Mouse (Mus musculus) kidney, postnatal 36 days (tissue): Measurements from ENCODE around the gene Dguok.

Experiments used
- DNase-seq, 2 experiments: peaks; one replicate each; pipeline ENCODE4 v3.0.0; 2021 to 2022; ENCODE audit warnings: mixed read lengths in 2 of 2

The Dguok gene

DNA sequence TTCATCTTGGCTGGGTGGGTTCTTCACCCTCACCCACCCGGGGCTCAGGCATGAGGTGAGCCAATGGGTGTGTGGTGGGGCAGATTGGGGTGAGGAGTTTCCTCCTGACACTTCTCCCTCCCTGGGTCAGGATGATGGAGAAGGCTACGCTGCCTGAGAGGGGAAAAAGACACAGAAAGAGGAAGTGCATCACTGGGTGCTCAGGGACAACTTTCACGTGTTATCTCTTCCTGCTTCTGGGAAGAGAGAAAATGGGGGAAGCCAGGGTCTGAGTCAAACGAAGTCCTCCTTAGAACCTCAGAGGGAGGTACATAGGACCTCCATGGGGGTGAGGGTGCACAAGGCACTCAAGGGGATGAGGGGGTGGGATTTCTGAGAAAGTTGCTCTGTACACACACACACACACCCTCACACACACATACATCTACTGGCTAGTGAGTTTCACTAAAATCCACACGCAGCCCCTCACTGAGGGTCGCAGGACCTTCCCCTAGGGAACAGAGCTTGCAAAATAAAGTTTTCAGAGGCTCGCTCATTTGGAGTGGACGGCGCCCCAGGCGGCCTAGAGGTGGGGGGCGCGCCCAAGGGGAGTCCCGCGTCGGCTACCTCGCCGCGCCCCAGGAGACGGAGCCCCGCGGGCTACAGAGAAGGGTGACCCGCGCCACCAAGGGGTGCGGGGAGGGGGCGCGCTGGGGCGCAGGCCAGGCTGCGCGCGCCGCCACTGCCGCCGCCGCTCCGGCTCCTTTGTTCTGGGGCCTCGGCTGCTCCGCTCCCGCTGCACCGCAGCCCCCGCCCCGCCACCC is 51.2 kb downstream of the Dguok start:
- DNase-seq: peak in 1 of 2 experiments; percentile 49

DNA sequence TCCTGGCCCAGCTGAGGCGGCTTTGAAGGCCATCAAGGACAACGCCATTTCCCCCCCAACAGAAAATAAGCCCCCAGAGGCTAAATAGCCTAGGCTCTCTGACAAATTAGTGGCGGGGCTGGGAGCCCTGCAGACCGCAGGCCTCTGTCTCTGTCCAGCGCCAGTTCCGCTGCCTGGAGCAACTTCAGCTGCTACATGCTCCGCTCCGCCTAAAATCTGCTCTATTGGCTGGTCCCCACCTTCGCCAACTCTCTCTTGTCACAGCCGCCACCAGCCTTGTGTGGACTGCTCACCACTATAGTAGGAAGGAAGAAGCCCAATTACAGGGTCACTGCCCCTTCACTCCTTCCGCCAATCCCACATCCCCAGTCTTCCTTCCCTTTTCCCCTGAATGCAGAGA is 53.1 kb downstream of the Dguok start:
- DNase-seq: no peak

GRCm38 (mm10) chr6:83450451-83451303 is 56.1 kb downstream of the Dguok start:
- DNase-seq: peak in 1 of 2 experiments; percentile 42

DNA sequence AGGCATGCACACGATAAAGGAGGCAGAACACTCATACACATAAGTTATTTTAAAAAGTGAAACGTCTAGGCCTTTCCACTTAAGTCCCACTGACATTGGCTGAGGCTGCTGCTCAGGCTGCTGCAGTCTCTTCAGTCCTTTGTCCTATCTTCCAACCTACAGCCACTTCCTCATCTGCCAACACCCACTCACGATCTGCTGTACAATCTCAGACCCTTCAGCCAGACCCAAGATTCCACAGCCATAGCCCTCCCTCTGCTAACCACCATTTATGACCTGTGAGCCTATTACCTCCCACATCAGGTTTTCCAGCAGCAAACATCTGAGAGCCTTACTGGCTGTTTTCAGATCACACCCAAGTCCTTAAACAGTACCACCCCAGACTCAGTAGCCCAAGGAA is 57.3 kb downstream of the Dguok start:
- DNase-seq: no peak

DNA sequence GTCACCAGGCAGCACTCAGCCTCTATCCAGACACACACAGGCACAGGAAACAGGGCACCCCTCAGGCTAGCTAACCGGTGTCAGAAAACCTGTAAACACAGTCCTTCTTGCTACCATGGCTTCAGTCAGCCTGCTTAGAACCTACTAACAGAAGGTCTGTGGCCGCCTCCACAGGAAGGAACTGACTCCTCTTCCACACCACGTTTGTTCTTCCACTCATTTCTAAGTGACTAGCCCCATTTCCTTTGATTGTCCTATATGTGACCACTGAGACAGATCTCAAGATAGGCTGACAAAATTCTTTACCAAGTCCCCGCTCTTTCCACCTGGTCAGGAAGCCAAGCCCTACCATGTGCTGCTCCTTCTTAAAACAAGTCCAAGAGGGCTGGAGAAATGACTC is 57.9 kb downstream of the Dguok start:
- peak in 1 of 2 experiments; percentile 5 for DNase-seq

DNA sequence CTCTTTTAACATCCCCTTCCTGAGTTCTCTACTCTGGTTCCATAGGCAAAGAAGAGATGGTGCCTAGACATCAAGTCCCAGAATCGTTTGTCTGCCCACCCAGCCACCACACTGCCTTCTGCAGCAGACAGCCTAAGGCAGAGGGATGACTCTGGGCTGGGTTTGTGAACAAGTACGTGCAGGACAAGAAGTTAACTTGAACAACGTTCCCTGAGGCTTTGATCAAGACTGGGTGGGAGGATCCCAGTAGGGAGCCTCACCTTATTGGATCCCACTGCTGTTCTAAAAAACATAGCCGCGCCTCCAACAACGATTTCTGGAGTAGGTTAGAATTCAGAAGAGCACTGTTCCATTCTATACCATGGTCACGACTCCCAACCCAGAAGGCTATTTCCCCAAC is 59.7 kb downstream of the Dguok start:
- no peak for DNase-seq

DNA sequence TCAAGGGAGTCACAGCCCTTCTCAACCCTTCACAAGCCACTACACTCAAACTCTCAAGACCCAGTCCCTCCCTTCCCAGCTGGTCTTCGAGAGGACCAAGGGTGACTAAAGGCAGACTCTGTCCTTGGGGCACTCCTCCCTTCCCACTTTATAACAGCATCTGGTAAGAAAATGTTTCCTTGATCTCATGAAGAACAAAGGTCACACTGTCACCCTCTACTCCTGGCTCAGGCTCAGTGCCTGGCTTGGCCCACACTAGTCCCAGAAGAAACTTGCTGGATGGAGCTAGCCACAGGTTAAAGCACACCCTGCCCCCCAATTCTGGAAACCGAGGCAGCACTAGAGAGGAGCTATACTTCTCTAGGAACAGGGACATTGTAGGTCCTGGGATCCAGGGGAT is 61.0 kb downstream of the Dguok start:
- peak; percentile 60 to 71 for DNase-seq

DNA sequence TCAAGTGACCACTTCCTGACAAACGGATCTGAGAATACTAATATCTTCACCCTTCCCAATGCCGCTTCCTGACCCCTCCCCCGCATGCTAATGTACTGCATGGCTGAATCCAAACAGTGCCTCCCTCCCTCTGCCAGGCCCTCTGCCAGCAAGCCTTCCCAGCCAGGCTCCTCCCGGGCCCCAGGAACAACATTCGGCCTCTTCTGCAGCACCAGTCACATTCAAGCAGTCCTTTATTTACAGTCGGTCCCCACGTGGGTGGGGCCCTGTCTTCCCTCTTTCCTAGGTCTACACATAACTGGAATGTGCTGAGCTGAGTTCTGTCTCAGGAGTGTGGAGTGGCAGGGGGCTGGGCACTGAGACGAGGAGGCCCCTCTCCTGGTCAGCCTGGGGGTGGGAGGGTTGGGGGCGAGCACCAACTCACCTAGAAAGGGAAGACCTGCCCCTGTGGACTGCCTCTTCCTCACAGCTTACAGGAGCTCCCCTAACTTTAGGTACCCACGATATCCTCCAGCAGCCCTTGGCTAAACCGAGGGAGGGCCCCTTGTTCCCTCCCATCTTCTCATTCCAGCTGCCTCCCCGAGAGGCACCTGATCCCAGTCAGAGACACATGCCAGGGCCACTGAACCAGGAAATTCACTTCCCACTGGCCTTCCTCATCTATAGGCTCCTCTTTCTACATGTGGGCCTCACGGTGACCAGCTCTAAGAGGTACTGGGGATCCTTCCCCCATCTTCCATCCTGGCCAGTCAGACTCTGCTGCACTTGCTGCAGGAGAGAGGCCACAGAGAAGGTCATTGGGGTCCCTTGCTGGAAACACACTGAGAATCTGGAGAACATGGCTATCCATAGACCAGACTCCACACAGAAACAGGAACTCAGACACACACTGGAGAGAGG is 63.1 kb downstream of the Dguok start:
- peak; percentile 94 to 96 for DNase-seq

- peak in 1 of 2 experiments; percentile 50 for DNase-seq
These were observed 64.1 kb downstream of the Dguok start for GRCm38 (mm10) chr6:83442639-83443038.

DNA sequence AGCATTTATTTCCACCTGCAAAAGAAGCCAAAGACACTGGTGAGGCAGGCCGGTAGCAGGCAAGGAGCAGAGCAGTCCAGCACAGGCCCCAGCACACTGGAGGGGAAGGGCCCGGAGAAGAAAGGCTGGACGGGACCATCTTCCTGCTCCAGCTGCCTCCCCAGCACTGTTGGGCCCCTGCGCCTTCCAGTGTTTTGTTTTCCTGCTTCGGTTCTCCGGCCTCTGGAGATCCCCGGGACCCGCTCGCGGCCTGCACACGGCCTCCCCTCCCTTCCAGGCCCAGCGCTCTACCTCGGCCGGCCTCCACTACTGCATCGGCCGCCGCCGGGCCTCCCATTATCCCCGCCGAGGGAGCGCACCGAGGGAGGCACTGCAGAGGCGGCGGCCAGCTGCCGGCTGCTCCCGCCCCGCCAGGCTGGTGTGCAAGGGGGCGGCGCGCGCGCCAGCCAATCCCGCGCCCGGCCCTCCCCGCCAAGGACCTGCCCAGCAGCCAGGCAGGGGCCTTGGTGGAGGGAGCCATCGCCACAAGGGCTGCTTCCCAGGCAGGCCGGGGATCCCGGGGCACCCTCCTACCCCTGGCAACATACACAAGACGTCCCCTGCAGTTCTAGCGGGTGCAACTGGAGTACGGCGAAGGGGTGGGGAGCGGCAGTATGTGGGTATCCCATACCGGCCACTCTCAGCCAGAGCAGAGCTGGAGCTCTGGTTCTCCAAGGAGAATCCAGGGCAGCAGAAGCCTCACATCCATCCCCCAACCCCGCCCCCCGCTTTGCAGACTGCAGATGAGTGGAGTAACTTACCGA is 65.3 kb downstream of the Dguok start:
- DNase-seq: peak; percentile 93 to 95

DNA sequence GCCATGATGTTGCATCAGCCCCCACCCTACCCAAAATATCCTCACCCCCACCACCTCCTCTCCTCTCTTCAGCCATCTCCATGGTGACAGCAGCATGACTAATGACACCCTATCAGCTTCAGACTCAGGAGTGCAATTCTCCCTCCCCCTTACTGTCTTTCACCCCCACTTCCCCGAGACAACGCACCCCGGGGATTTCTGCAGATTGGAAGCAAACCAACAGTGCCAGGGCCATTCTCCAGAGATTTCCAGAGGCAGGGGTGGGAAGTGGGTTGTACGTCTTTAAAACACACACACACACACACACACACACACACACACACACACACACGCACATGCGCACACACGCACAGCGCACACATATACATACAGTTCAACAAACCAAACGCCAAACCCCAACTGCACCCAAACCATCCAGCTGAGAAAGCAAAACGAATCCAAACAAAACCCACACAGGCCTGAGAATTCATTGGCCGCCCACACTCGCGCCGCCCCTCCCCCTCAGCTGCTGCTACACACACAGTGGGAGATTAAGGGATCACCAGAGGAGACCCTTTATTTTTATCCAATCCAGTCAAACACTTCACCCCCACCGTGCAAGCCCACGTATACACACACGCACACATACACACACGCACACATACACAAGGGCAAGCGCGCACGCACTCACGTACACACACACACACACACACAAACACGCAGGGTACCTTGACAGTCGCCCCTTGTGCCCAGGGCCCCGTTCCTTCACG is 66.1 kb downstream of the Dguok start:
- peak; percentile 68 to 89 for DNase-seq

DNA sequence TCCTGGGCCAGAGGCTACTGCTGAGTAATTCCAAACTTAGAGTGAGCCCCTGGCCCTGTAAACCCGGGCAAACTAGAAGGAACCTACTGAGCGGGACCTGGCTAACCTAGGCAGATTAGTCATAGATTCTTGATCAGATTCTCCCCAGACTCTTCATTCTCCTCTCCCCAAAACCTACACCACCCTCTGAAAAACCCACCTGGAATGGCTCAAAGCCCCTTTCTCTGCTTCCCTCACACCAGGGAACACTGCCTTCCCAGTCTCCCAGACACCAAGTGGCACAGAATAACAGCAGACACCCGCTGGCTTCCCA is 66.6 kb downstream of the Dguok start:
- no peak for DNase-seq

- peak in 1 of 2 experiments; percentile 49 for DNase-seq
These were observed 67.0 kb downstream of the Dguok start for GRCm38 (mm10) chr6:83439781-83440180.

GRCm38 (mm10) chr6:83439119-83439767 is 67.5 kb downstream of the Dguok start:
- DNase-seq: no peak

- no peak for DNase-seq
These were observed 68.2 kb downstream of the Dguok start for GRCm38 (mm10) chr6:83438584-83438983.

DNA sequence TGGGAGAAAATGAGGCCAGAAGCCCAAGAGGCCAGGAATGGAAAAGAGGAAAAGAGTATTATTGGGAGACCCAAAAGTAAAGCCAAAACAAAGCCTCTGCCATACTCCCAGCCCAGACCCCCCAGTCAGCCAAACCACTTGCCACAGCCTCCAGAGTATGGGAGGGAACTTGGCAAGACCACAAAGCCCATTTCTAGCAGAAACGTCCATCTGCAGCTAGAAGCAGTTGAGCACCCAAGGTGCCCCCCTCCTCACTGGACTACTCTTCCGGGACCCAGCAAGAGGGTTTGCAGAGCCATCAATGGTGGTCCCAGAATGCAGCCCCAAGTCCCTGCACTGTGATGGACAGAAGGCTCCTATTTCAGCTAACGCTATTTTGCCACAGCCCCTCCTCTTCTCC is 69.0 kb downstream of the Dguok start:
- DNase-seq: no peak

- DNase-seq: no peak
These were observed 69.5 kb downstream of the Dguok start for GRCm38 (mm10) chr6:83437225-83437624.

- DNase-seq: no peak
These were observed 70.2 kb downstream of the Dguok start for GRCm38 (mm10) chr6:83436547-83436946.

DNA sequence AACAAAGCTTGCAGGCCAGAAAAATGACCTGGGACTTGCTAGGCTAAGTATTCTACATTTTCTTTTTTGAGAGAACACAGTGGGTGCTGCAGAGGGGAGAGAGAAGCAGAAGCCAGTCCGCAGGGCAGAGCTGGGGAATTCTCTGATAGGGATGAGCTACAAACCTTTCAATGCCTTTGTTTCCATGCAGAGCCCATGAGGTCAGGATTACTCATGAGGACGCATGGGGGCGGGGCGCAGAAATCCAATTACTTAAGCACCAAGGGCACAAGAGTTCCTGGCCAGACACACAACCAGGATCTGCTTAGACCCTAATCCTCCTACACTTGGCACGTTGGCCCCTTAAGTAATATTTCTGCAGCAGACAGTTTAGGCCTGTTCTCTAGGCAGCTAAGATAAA is 71.6 kb downstream of the Dguok start:
- DNase-seq: peak in 1 of 2 experiments; percentile 59

DNA sequence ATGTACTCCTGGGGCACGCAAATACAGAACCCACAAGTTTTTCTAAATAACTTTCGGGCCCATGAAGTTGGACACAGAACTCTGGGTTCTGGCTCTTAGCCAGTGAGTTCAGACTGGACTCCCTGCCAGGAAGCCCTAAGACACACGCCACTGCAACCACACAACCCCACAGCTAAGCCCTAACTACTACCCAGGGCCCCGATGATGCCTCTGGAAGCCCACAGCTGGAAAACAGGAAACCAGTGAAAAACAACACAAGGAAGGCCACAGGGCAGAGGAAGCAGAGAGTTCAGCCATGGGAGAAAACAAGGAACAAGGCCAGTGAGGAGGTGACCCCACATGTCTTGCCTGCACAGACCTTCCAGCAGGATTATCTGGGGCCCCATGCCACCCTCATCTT is 73.2 kb downstream of the Dguok start:
- DNase-seq: peak in 1 of 2 experiments; percentile 60

GRCm38 (mm10) chr6:83432966-83433365 is 73.8 kb downstream of the Dguok start:
- DNase-seq: no peak
